Mouse (Mus musculus) kidney, adult 18-20 months (tissue): ENCODE results near the gene Gtf2a1.
"Not testable (repeated sequence)": the region's sequence is repeated elsewhere in the genome, so short reads cannot be mapped to it uniquely, and the experiment has no call there.

Experiments
- DNase-seq: peaks from one replicate; pipeline ENCODE4 v3.0.0; 2021

Gtf2a1 gene

DNA sequence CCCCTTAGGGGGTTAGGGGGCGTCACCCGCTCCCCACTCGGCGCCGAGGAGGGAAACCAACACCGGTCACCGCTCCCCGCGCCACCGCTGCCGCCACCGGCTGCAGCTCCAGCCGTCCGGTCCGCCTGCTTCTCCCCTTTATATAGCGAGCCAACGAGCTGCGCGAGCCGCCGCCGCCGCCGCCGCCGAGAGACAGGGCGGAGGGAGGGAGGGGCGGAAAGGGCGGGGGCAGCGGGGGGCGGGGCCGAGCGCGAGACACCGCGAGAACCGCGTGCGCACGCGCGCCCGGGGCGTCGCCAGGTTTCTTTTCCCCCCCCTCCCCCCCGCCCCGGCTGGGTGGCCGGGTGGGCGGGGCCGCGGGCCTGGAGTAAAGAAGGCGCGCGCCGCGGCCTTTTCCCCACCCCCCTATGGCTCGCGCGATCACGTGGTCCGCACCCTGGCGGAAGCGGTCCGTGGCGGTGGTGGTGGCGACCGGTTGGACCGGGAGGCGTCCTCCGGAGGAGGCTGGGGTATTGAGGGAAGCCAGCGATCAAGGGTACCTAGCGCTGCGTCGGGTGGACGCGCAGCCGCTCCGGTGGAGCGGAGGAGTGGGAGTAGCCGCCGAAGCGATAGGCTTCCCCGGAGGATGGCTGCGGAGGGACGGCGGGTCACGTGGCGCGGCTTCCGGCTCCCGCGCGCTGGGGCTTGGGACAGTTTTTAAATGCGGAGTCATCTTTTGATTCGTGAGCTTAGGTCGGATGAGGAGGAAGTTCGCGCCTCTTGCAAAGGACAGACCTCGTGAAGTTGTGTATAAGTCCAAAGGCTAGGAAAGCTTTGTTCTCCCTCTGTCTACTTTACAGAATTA, at the start of gene Gtf2a1:
Gtf2a1 (minus strand) TSS at position 641 of the 844 bp plus-strand sequence.
- peak; percentile 98 for DNase-seq

DNA sequence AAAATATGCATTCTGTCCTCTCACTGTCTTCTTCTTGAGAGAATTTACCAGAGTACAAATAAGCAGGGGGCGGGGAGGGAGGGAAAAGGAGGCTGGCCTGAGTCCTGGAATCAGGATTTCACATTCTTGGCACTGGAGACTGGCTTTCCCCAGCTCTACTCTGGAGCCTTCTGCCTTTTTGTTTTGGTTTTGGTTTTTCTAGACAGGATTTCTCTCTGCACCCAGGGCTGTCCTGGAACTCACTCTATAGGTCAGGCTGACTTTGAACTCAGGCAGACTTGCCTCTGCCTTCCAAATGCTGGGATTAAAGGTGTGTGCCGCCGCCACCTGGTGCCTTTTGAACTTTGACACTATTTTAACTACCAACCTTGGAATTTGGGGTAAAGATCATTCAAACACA, 48.1 kb upstream of the Gtf2a1 start:
- peak; percentile 32 for DNase-seq

DNA sequence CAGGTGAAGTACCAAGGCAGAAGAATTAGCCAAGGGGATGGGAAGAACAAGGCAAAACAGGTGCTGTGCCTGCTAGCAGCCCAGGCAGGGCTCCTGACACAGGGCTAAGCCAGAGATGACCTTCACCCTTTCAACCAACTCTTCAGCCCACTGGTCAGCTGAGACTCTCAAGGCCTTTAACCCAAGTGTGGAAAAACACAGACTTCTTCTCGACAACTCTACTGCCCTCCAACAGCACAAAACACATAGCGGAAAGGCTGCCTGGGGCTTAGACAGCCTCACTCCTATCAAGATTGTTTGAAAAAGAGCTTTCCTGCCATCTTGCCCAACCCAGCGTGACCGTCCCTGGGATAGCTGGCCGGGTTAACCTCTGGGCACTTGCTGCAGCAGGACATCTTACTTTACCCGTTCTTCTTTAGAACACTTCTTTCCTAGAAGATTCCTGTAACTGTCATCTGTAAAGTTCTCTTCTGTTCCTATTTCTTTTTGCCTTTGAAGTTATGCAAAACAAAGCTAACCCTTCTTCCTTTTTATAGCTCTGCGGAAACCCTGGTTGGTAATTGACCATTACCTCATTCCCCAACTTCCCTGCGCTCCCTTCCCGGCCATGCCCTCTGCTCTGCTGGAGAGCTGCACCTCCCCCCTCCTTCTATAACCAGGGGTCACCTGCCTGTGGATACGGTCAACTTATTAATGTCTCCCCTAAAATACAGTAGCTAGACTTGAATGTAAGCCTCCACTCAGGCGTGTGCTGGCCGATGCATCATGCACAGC, 47.0 kb upstream of the Gtf2a1 start:
- no peak for DNase-seq

DNA sequence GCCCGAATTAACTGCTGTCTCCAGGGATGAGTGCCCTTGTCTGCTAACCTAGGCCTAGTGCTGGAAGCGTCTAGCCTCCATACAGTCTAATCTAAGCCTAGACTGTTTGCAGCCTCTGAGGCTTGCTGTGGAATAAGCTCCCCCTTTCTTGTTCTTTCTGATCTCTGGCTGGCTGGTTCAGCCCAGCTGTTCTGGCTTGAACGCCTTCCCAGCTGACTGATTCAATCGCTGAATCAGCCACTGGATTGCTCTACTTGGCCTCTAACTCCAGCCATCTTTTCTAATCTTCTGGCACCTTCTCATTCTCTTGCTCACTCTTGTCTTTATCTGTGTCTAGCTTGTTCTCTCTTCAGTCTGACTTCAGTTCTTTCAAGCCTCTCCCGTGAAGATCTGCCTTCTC, 36.2 kb upstream of the Gtf2a1 start:
- no peak for DNase-seq

DNA sequence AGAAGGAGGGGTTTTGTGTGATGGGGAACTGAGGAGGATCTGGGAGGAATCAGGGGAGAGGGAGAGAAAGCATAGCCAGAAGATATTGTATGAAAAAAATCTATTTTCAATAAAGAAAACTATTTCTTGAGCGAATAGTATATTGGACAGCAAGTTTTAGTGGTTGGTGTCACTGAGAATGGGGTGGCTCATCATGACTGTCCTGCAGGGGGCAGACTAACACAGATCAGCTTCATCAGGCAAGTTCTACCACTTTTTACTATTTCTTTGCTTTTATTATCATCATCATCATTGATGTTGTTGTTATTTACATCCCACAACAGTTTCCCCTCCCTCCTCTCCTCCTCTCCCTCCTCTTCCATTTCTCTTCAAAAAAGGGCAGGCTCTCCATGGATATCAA, 34.7 kb upstream of the Gtf2a1 start:
- DNase-seq, result peak; percentile 56

DNA sequence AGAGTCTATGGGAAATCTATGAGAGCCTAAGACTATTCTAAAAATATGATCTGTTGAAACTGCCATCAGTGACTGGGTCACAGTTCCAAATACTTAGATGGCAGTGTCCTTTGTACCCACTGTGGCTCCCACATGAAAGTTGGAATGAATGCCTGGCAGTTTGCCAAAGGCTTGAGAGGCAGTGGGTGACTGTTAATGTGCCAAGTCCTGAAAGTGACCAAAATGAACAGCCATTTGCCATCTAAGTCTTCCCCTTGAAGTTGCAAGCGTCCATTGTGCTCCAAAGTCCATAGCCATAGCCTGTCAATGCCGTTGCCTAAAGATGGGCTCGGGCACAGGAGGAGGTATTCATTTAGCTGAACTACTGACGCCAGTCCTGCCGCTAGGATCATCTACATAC, 19.1 kb upstream of the Gtf2a1 start:
- DNase-seq, result peak; percentile 30

DNA sequence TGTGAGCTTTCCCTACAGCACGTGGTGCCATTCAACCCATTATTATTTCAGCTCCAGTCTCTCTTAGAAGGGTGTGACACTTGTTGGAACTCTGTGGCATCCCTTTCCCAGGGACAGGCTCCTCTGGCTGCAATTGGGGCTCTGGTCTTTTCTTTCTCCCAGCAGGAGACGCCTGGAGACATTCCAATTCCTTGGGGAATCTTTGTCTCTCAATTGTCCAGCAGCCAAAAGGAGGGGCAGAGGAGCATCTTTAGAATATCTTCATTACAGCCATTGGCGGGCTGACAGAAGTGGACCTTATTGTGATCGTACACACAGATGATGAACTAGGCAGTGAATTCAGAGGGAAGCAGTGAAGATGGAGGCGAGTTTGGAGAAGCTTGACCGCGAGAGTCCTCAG, 17.4 kb upstream of the Gtf2a1 start:
- no peak for DNase-seq

DNA sequence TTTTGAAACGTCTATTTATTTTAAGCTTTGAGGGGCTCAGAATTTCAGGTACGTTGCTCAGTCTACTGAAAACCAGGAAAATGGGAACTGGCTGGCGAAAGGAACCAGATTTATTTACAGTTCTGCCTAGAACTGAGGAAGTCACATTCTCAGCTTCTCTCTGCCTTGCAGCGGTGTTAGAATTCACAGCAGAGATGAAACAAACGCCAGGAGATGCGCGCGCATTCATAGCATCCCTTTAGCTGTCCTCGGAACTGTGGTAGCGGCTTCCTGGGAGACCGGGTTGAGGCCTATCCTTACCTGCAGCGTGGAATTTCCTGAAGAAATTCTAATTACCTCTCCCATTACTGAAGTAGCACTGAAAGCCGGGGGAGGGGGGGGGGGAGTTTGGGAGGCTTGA, 16.4 kb upstream of the Gtf2a1 start:
- no peak for DNase-seq

DNA sequence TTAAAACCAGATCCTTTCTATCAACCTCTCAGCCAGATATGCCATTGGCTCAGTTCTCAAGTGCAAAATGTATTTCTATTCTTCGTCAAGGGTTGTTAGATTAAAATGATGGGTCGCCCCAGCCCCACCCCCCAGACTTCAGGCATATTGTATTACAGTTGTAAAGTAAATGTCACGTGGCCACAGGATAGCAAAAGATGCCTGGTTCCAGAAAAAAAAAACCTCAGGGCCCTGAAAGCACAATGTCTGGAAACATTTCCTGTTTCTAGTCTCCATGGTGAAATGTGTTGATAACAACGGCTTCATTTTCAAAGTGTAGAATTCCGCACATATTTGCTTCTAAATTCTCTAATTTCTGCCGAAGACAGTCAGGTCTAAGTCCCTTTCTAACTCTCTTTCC, 14.3 kb upstream of the Gtf2a1 start:
- DNase-seq, result no peak

DNA sequence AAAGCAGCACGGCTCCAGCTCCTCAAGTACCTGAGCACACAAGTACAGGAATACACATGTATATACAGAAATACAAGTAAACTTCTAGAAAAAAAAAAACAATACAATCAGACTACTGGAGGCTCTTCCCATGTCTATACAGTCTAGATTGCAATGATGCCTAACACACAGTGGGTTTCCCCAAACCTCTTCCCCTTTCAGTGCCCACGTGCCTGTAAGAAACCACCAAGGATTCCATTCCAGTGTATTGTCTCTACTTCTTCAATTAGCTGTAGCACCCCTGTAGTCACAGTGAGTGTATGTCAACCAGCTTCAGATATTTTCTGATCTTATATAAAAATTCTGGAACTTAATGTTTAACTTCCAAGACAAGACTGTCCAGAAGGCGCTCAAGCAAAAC, 1.8 kb upstream of the Gtf2a1 start:
- no peak for DNase-seq

DNA sequence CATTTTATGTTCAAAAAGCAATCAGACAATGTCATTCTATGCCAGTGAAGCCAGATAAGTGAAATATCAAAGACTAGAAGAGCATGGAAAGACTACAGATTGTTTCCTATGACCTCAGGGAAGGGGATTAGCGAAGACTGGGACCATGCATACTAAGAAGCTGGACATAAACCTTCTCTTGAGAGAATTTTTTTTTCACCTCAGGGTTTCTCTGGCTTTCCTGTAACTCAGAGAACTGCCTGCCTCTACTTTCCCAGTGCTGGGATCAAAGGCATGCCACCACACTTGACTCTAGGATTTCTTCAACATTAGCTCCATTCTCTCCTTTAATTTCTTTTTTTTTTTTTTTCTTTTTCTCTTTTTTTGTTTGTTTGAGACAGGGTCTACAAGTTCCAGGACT, 904 bp upstream of the Gtf2a1 start:
- DNase-seq, result no peak

DNA sequence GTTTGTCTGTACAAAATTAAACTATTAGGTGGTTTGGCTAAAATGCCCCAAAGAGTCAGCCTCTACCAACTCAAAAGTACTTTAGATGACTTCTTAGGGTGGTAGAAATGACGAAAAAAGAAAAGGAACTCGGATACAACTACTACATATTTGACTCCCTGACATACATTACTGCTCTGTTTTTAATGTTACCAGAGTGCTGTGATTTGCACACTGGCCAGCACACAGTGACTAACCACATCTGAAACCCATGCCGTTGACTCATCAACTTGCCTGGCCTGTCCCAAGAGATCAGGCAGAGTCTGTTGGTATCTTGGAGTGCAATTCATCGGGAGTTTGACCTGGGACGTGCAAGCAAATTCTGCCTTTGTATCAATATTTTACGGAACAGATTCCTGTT, 429 bp upstream of the Gtf2a1 start:
- DNase-seq, result peak; percentile 14

DNA sequence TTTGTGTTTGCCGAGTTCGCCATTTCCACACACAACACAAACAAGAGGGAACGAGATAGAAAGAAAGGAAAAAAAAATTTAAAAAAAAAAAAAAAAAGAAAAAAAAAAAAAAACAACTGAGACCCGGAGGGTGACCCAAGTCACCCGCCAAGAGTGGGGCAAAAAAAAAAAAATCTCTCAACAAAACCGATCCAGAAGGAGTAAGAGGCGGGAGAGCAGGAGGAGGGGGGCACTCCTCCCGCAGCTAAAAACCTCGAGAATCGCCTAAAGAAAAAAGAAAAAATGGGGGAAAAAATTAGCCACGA, 793 bp downstream of the Gtf2a1 start:
- no peak for DNase-seq

DNA sequence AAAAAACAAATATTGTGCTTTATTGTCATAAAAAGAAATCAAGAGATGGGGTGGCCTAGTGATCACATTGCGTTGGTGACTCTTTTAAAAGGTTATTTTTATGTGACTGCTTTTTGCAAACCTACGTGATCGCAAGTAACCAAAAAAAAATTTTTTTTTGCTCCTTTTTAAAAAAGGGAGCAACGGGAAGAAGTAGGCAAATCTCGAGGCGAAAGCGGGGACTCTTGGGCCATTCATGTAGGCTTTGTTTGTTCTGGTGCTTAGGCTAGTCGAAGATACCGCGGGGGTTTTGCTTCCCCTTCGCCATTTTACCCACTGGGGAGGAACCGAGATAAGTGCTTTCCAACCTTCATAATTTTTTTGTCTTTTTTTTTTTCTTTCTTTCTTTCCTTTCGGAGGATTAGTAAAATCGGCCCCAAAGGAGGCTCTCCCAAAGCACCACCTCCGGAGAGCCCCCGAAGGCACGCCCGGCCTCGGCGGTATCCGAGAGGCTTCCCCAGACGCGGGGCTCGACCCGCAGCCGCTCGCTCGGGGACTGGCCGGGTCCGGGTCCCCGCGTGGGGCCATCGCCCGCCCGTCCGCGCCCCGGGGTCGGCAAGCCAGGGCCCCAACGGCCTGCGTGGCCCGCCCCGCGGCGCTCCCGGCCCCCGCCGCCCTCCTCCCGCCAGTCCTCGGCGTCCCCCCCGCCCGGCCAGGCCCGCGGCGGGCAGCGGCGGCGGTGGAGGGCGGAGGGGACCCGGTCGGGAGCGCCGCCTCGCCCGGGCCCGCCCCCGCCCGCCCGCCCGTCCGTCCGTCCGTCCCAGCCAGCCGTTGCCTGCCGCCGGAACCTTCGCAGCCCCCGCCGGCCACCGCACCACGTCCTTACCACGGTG, 1.4 kb downstream of the Gtf2a1 start:
- peak; percentile 68 for DNase-seq

DNA sequence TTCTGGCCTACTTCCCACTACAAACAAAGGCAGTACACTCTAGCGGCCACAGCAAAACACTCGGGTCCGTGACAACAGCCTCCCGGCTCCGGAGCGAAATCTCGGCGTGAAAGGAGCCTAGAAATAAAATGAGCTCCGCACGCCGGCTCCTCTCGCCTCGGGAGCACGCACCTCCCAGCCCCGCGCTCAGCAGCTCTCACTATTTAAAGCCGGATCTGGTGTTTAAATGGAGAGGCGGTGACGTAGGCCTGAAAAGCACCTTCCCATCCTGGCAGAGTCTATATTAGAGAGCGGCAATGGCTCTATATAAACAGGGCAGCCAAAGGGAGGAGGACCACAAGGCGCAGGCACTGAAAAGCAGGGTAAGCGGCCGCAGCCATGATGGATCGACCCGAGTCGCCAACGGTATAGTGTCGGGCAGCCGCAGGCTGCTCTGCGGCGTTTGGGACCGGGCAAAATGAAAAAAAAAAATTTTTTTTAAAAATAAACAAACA, 2.1 kb downstream of the Gtf2a1 start:
- peak; percentile 90 for DNase-seq

DNA sequence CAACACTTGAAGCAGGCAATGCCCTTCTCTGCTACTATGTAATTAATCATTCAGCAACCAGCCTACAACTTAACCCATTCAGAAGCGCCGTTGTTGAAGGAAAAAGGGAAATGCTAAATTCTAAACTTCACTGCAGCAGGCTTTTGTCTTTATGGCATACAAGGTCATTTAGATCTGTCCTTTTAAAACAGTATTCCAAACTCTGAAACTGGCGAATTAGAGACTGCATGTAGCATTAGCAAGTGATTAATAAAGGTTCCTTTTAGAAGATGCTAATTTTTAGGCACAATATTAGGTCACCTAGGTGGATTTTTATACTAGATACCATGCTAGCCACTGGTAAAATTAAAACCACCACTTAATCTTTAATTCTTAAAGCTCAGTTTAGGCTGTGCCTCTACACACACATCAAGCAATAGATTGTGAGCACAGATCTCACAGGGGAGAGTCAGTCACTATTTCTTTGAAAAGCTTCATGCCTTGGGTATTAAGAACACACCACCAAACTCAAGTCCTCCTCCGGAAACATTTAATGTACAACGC, 2.7 kb downstream of the Gtf2a1 start:
- no peak for DNase-seq

DNA sequence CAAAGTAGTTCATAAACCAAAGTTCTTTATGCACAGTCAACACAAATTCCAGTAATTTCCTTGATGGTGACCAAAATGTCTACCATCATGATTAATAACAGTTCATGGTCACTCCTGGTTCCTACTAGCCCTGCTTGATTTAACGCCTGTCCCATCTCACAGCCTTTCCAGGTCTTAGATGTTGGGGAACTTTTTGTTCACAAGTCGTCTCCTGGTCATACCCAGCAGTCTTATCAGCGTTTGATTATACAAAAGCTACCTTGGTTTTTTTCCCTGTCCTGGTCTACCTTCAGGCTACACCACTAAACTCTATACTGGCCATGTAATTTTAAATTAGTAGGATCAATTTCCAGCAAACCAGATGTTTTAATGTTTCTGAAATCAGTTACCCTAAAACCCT, 3.2 kb downstream of the Gtf2a1 start:
- DNase-seq, result no peak

DNA sequence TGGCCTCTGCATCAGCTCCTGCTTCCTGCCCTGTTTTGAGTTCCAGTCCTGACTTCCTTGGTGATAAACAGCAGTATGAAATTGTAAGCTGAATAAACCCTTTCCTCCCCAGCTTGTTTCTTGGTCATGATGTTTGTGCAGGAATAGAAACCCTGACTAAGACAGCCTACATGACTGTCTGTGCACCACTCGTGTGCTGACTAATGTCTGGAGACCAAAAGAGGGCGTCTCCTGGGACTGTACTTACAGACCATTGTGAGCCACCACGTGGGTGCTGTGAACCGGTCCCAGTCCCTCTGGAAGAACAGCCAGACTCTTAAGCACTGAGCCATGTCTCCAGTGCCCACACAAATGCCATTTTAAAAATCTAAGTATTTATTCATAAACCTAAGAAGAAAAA, 4.5 kb downstream of the Gtf2a1 start:
- not testable (repeated sequence) for DNase-seq

DNA sequence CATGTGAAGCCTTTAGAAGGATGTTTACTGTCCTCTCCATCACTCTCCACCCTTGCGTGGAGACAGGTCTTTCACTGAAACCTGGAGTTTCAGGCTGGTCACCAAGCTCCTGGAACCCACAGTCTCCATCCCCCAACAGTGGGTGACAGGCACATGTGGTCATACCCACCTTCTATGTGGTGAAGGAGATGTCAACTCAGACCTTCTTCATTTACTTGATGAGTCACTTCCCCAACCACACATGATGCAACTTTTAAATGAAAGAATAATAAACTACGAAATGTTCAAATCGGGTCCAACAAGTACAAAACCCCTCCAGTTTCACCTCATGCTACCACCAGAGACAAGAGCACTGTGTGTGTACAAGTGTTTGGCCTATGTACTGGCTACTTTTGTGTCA, 5.1 kb downstream of the Gtf2a1 start:
- DNase-seq, result no peak

DNA sequence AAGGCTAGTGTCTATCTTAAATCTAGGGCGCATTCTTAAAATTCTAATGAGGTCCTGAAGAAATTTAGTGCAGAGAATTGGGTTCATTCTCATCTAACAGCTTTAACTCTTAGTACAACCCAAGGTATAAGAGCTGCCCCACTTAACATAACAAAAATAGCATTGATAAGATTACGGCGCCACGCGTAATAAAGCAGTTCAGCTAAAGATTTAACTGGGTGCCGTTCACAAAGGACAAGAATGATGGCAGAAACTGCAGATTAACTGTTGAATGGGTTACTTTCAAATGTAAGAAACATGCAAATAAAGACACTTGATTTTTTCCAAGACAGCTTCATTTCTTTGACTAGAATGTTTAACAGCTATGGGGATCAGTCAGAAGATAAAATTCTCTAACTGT, 6.9 kb downstream of the Gtf2a1 start:
- DNase-seq, result no peak

DNA sequence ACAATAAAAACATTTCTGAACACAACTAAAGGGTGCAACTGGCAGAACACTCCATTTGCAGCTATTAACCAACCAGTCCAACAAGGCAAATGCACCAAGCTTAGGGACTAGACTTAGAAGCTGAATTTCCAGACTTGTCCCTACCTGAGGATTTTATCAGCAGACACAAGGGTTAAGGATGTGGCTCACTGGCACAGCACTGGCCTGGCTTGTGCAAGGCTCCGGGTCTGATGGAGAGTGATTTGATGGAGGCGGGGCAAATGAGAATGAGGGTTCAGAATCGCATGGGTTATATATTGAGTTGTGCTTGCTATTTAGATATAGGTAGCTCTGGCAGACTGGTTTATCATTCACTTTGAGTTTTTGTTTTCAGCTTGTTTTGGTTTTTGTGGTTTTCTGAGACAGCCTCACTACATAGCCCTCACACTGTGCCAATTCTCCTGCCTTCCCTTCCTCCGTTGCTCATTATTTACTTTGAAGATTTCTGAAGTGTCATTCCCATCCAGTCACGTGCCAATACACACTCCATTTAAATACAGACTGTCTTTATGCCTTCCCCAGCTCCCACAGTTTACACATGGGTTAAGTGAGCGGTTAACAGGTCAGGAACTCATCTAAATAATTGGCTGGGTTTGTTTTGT, 7.8 kb downstream of the Gtf2a1 start:
- no peak for DNase-seq
